Mouse (Mus musculus): ENCODE measurements around the gene Ibtk. TPM values are rescaled to one million over a fixed set of nuclear protein-coding genes. Genes with fewer than 3 reads are reported as not detected.

Gene Ibtk
- polyA plus RNA-seq, 1 experiment: 47.9 TPM

- no peak overlapping the region for H3K9ac ChIP-seq (ENCODE audit: low read depth, poor library complexity, severe bottlenecking)
- H3K4me1 ChIP-seq (ENCODE audit: control insufficient read depth, insufficient read depth, low read length): no peaks in the 10 kb centered on the region
- no peaks in the 10 kb centered on the region; the same call in 1 of the 2 replicates for H3K27me3 ChIP-seq (ENCODE audit: control insufficient read depth, insufficient read depth, low read length, poor library complexity, severe bottlenecking)
- H3K4me3 ChIP-seq (ENCODE audit: low read depth, low read length): no peak overlapping the region
- no peaks in the 10 kb centered on the region for H3K36me3 ChIP-seq (ENCODE audit: control insufficient read depth, insufficient read depth, low read length, poor library complexity, severe bottlenecking)
- no peak overlapping the region for H3K27ac ChIP-seq (ENCODE audit: insufficient read depth, low read length)
- H3K9me3 ChIP-seq (replicated peaks; ENCODE audit: control insufficient read depth, insufficient read depth, low read length, poor library complexity, severe bottlenecking): no peaks in the 10 kb centered on the region
- TF ChIP-seq EP300 (IDR thresholded peaks at IDR 0.05; ENCODE audit: insufficient read depth, low read depth, low read length) (no peak), CTCF (IDR thresholded peaks at IDR 0.05; ENCODE audit: low read depth, low read length) (no peak), POLR2A (IDR thresholded peaks at IDR 0.05; ENCODE audit: insufficient read depth, low read length) (no peak)
These were observed 22.3 kb upstream of the Ibtk start for GRCm38 (mm10) chr9:85771454-85771853.

- Histone ChIP-seq H3K9ac (ENCODE audit: low read depth, poor library complexity, severe bottlenecking) (no peak overlapping the region), H3K4me1 (ENCODE audit: control insufficient read depth, insufficient read depth, low read length) (no peaks in the 10 kb centered on the region), H3K4me3 (ENCODE audit: low read depth, low read length) (no peak overlapping the region), H3K36me3 (ENCODE audit: control insufficient read depth, insufficient read depth, low read length, poor library complexity, severe bottlenecking) (no peaks in the 10 kb centered on the region), H3K9me3 (replicated peaks; ENCODE audit: control insufficient read depth, insufficient read depth, low read length, poor library complexity, severe bottlenecking) (no peaks in the 10 kb centered on the region), H3K27ac (ENCODE audit: insufficient read depth, low read length) (no peak overlapping the region), H3K27me3 (ENCODE audit: control insufficient read depth, insufficient read depth, low read length, poor library complexity, severe bottlenecking) (no peaks in the 10 kb centered on the region; the same call in 1 of the 2 replicates)
- TF ChIP-seq POLR2A (IDR thresholded peaks at IDR 0.05; ENCODE audit: insufficient read depth, low read length) (no peak), EP300 (IDR thresholded peaks at IDR 0.05; ENCODE audit: insufficient read depth, low read depth, low read length) (no peak), CTCF (IDR thresholded peaks at IDR 0.05; ENCODE audit: low read depth, low read length) (no peak)
These were observed 21.2 kb upstream of the Ibtk start for GRCm38 (mm10) chr9:85770369-85770768.

- Histone ChIP-seq H3K27me3 (ENCODE audit: control insufficient read depth, insufficient read depth, low read length, poor library complexity, severe bottlenecking) (no peaks in the 10 kb centered on the region; the same call in 1 of the 2 replicates), H3K9ac (ENCODE audit: low read depth, poor library complexity, severe bottlenecking) (no peak overlapping the region), H3K36me3 (ENCODE audit: control insufficient read depth, insufficient read depth, low read length, poor library complexity, severe bottlenecking) (no peaks in the 10 kb centered on the region), H3K4me3 (ENCODE audit: low read depth, low read length) (no peak overlapping the region), H3K27ac (ENCODE audit: insufficient read depth, low read length) (no peak overlapping the region), H3K4me1 (ENCODE audit: control insufficient read depth, insufficient read depth, low read length) (peaks cover 1% of the 10 kb centered on the region), H3K9me3 (replicated peaks; ENCODE audit: control insufficient read depth, insufficient read depth, low read length, poor library complexity, severe bottlenecking) (no peaks in the 10 kb centered on the region)
- no peak for TF ChIP-seq POLR2A (IDR thresholded peaks at IDR 0.05; ENCODE audit: insufficient read depth, low read length)
- TF ChIP-seq CTCF (IDR thresholded peaks at IDR 0.05; ENCODE audit: low read depth, low read length): no peak
- no peak for TF ChIP-seq EP300 (IDR thresholded peaks at IDR 0.05; ENCODE audit: insufficient read depth, low read depth, low read length)
These were observed 20.1 kb upstream of the Ibtk start for GRCm38 (mm10) chr9:85769057-85769789.

- Histone ChIP-seq H3K9me3 (replicated peaks; ENCODE audit: control insufficient read depth, insufficient read depth, low read length, poor library complexity, severe bottlenecking) (no peaks in the 10 kb centered on the region), H3K36me3 (ENCODE audit: control insufficient read depth, insufficient read depth, low read length, poor library complexity, severe bottlenecking) (no peaks in the 10 kb centered on the region), H3K27ac (ENCODE audit: insufficient read depth, low read length) (no peak overlapping the region), H3K27me3 (ENCODE audit: control insufficient read depth, insufficient read depth, low read length, poor library complexity, severe bottlenecking) (no peaks in the 10 kb centered on the region; the same call in 1 of the 2 replicates), H3K9ac (ENCODE audit: low read depth, poor library complexity, severe bottlenecking) (no peak overlapping the region), H3K4me3 (ENCODE audit: low read depth, low read length) (no peak overlapping the region), H3K4me1 (ENCODE audit: control insufficient read depth, insufficient read depth, low read length) (peaks cover 1% of the 10 kb centered on the region)
- TF ChIP-seq CTCF (IDR thresholded peaks at IDR 0.05; ENCODE audit: low read depth, low read length) (no peak), EP300 (IDR thresholded peaks at IDR 0.05; ENCODE audit: insufficient read depth, low read depth, low read length) (no peak), POLR2A (IDR thresholded peaks at IDR 0.05; ENCODE audit: insufficient read depth, low read length) (no peak)
These were observed 18.1 kb upstream of the Ibtk start for GRCm38 (mm10) chr9:85767255-85767654.

- Histone ChIP-seq H3K27me3 (ENCODE audit: control insufficient read depth, insufficient read depth, low read length, poor library complexity, severe bottlenecking) (no peaks in the 10 kb centered on the region; the same call in 1 of the 2 replicates), H3K4me3 (ENCODE audit: low read depth, low read length) (no peak overlapping the region), H3K9ac (ENCODE audit: low read depth, poor library complexity, severe bottlenecking) (no peak overlapping the region), H3K27ac (ENCODE audit: insufficient read depth, low read length) (no peak overlapping the region), H3K36me3 (ENCODE audit: control insufficient read depth, insufficient read depth, low read length, poor library complexity, severe bottlenecking) (no peaks in the 10 kb centered on the region), H3K4me1 (ENCODE audit: control insufficient read depth, insufficient read depth, low read length) (peaks cover 1% of the 10 kb centered on the region), H3K9me3 (replicated peaks; ENCODE audit: control insufficient read depth, insufficient read depth, low read length, poor library complexity, severe bottlenecking) (no peaks in the 10 kb centered on the region)
- no peak for TF ChIP-seq EP300 (IDR thresholded peaks at IDR 0.05; ENCODE audit: insufficient read depth, low read depth, low read length)
- no peak for TF ChIP-seq POLR2A (IDR thresholded peaks at IDR 0.05; ENCODE audit: insufficient read depth, low read length)
- no peak for TF ChIP-seq CTCF (IDR thresholded peaks at IDR 0.05; ENCODE audit: low read depth, low read length)
These were observed 13.3 kb upstream of the Ibtk start for GRCm38 (mm10) chr9:85762476-85762875.

GRCm38 (mm10) chr9:85750797-85751196, 1.7 kb upstream of the Ibtk start:
- Histone ChIP-seq H3K9me3 (replicated peaks; ENCODE audit: control insufficient read depth, insufficient read depth, low read length, poor library complexity, severe bottlenecking) (no peaks in the 10 kb centered on the region), H3K27me3 (ENCODE audit: control insufficient read depth, insufficient read depth, low read length, poor library complexity, severe bottlenecking) (no peaks in the 10 kb centered on the region), H3K4me3 (ENCODE audit: low read depth, low read length) (no peak overlapping the region), H3K9ac (ENCODE audit: low read depth, poor library complexity, severe bottlenecking) (no peak overlapping the region), H3K27ac (ENCODE audit: insufficient read depth, low read length) (no peak overlapping the region), H3K4me1 (ENCODE audit: control insufficient read depth, insufficient read depth, low read length) (no peaks in the 10 kb centered on the region), H3K36me3 (ENCODE audit: control insufficient read depth, insufficient read depth, low read length, poor library complexity, severe bottlenecking) (peaks cover 3% of the 10 kb centered on the region; the same call in 1 of the 2 replicates)
- TF ChIP-seq CTCF (IDR thresholded peaks at IDR 0.05; ENCODE audit: low read depth, low read length): no peak
- TF ChIP-seq POLR2A (IDR thresholded peaks at IDR 0.05; ENCODE audit: insufficient read depth, low read length): no peak
- no peak for TF ChIP-seq EP300 (IDR thresholded peaks at IDR 0.05; ENCODE audit: insufficient read depth, low read depth, low read length)
